Mouse (Mus musculus): ENCODE results near the gene Oas2.
"Not testable (repeated sequence)": the region's sequence is repeated elsewhere in the genome, so short reads cannot be mapped to it uniquely, and the experiment has no call there.

Gene Oas2

DNA sequence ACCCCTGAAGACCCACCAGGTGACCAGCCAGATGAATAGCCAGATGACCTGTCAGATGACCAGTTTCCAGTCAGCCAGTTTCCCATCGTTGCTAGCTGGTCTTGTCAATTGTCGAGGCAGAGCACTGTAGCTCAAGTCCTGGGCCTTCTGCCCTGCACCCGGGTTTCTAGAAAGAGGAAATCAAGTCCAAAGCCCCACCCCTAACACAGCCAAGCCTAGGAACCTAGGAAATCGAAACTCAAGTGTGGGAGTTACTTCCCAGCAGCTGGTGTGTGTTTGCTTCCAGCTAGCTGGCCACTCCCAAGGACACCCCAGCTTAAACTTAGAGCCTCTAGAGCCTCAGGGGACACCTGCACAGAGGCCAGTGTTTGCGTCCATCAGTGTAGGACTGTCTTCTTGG is at the start of gene Oas2:
TSS of gene Oas2 (minus strand) at position 166 of the 400 bp plus-strand sequence.
- no peak for DNase-seq (ENCODE audit: low spot score)

DNA sequence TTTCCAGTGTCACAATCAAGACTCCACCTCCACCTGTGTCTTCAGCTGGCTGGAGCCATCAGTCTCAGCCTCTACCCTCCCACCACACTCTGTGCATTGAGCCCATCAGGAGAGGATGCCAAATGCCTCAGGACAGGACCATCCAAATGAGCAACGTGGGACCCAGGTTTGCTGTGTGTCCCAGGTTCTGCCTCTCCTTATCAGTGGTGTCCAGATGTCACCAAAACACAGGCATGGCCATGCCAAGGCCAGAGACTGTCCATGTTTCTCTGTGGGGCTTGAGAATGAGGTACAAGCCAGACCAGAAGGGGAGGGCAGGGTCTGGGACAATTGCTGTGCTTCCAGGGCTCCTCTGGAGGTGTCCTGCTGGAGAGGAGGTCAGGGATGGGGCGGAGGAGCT is 49.3 kb upstream of the Oas2 start:
- DNase-seq (ENCODE audit: low spot score) = not testable (repeated sequence)

DNA sequence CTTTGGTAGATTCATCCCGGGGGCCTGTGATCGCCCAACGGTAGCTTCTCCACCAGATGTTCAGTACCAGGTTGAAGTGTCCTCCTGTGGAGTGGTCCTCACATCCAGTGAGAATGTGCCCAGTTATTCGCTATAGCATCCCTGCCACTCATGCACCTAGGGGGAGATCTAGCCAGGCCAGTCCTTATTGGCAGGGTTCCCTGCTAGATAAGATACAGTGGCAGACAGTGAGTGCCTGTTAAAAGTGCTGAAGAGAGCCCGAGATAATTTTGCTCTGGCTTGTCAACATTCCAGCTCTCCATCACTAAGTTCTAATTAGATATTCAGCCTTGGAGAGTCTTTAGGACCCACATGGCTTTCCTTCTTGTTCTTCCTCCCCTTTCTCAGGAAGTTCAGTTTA is 48.5 kb upstream of the Oas2 start:
- not testable (repeated sequence) for DNase-seq (ENCODE audit: low spot score)

DNA sequence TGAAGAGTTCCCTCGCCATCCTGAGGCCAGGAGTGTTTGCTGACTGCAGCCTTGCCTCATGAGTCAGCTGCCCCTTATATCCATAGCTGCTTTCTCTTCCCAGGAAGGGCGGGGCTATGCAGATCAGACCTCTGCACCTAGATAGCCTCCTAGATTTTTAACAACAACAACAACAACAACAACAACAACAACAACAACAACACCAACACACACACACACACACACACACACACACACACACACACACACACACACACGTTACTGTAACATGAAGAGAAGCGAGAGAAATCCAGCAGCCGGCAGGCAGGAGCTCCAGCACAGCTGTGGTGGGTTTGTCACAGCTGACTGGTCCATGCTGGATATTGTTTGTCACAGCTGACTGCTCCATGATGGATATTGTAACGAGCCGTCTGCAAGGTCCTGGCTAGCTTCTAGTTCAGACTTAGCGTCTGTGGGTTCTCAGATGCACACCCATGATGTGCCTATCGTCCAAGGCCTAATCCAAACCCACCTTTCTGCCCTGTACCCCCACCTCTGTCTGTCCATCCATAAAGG is 45.9 kb upstream of the Oas2 start, which contains the start of gene Oas1e:
TSS of gene Oas1e (minus strand) at position 51 of the 555 bp plus-strand sequence.
- not testable (repeated sequence) for DNase-seq (ENCODE audit: low spot score)

DNA sequence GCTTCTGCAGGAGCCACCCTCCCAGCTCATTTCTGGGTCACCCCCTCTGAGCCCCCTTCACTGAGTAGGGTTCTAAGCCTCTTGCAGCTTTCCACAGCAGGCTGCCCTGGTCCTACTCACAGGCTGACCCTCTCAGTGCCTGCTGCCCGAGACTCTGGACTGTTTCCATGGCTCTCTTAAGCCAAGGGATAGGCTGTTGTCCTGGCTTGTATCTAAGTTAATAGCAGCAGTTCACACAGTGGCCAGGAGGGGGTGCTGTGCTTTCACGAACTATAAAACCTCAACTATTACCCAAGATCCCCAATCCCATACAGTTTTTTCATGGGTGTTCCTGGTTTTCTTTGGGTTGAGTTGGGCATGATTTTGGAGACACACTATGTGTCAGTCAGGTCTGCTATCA is 43.4 kb upstream of the Oas2 start:
- DNase-seq (ENCODE audit: low spot score) = no peak

DNA sequence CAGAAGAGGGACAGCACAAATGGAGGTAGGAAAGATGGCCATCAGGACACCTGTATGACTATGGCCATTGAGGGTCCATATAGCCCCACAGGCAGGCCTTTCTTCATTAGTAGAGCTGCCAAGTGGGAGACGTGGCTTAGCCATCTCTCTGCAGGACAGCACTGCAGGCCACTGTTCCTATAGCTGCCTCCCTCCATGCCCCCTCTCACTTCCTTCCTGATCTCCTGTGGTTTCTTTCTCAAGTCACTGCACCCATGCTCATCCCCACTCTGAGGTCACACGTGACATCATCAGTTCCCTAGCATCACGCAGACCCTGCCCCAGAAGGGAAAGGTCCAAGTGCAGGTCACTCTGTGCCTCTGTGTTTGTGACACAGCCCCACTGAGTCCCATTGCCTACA is 37.4 kb upstream of the Oas2 start:
- no peak for DNase-seq (ENCODE audit: low spot score)

DNA sequence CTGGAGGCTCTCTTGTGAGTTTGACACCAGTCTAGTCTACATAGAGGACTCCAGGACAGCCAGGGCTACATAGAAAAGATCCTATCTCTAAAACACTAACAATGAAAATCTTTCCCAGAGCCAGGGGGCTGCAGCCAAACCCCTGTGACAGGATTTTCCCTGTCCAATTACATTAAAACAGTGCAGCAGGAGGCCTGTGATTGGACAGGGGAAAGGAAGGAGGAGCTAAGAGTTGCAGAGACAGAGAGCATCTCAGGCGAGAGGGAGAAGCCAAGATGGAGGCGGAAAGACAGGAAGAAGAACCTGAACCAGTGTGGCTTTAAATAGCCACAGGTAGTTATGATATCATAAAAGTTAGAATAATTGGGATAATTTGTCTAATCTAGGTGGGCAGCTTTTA is 32.8 kb upstream of the Oas2 start:
- DNase-seq (ENCODE audit: low spot score) = no peak

DNA sequence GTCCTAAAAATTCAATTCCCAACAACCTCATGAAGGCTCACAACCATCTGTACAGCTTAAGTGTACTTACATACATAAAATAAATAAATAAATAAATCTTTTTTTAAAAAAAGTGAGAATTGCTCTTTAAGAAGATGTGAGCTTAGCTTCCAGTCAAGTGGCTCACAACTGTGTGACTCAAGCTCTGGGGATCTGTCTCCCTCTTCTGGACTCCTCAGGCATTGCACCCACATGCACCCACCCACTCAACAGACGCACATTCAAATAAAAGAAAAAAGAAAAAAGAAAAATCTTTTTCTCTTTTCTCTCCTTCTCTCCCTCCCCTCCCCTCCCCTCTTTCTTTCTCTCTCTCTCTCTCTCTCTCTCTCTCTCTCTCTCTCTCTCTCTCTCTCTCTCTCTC is 32.0 kb upstream of the Oas2 start:
- DNase-seq (ENCODE audit: low spot score) = no peak

DNA sequence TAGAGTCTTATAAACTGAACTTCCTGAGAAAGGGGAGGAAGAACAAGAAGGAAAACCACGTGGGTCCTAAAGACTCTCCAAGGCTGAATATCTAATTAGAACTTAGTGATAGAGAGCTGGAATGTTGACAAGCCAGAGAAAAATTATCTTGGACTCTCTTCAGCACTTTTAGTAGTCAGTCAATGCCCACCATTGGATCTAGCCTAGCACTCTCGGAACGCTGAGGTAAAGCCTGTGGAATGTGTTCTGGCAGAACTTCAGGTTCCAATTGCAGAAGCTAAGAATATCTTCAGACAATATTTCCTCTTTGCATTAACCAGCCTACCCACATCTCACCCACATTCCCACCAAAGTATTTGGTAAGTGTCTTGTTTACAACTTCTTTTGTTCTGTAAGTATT is 30.3 kb upstream of the Oas2 start:
- no peak for DNase-seq (ENCODE audit: low spot score)

DNA sequence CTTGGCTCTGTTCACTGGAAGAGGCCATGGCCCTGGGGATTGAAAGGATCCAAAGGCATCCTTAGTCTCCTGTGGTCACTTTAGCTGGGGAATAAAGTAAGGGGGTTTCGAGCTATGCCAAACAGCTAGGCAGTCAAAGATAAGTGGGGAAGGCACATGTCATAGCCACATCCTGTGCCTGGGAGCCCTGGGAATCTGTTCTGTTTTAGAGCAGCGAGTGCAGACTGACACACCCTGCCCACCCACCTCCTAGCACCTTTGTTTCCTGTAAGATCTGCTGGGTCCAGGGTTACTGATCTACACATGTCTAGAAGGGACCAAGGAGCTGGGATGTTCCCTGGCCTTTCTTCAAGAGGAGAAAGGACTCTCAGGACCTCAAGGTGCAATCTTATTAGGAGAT is 29.3 kb upstream of the Oas2 start:
- DNase-seq (ENCODE audit: low spot score) = no peak

DNA sequence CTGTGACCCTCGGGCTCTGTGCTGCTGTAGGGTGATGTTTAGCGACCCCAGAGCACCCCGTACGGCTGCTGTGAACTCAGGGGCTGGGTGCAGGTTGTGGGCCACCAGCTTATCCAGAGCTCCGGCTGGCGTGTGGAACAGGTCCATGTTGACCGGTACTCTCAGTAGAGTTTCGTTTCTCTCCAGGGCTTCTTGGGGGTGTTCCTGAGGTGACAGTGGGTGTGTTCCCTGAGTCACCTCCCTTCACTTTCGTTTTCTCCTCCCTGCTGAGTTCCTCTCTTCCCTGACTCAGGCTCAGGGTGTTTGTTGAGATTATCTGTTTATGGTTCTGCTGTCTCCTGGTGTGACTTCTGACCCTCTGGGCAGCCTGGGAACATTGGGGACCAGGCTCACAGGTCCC is 27.8 kb upstream of the Oas2 start, which contains the start of gene Oas3:
TSS of gene Oas3 (minus strand) at position 184 of the 400 bp plus-strand sequence.
- DNase-seq (ENCODE audit: low spot score) = no peak

DNA sequence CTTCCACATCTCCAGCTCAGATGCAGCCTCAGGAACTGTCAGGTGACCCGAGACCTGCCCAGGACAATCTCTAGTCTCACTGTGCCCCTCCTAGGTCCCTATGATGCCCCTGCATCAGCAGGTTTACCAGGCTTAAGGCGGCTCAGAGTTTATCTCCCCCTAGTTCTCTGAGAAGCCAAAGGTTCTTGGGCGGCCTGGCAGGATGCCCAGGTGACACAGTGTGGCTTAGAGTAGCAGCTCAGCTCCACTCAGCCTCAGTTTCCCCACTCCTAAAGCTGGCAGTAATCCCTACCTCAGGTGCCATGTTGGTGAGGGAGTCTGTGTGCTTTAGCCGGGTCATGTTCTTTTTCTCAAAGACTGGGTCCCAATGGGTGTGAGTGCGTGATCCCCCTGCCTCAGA is 27.1 kb upstream of the Oas2 start:
- DNase-seq (ENCODE audit: low spot score) = no peak

DNA sequence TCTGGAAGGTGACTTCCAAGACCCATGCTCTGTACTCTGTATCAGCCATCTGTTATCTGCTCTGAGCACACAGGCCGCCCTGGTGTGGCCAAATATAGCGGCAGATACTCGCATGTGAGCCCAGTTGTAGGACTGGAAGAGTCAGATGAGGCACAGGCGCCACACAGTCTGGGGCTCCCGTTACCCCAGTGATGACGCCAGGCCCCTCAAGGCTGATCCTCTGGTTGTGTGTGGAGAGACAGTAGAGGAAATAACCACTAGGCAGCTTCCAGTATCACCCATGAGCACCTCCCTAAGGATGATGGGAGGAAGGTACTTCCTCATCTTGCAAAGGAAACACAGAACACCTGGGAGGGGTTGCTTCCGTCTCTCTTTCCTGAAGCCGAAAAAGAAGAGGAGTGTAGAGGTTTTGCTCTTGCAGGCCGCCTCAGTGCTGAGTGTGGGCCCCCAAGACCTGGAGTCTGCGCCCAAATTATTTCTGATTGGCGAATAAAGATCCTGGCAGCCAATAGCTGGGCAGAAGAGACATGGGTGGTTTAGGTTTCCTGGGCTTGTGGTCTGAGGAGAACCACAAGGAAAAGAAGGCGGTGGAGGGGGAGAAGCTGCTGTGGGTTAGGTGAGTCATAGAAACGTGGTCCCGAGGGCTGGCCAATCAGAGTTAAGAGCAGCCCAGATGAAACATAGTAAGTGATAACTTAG is 25.8 kb upstream of the Oas2 start:
- no peak for DNase-seq (ENCODE audit: low spot score)

DNA sequence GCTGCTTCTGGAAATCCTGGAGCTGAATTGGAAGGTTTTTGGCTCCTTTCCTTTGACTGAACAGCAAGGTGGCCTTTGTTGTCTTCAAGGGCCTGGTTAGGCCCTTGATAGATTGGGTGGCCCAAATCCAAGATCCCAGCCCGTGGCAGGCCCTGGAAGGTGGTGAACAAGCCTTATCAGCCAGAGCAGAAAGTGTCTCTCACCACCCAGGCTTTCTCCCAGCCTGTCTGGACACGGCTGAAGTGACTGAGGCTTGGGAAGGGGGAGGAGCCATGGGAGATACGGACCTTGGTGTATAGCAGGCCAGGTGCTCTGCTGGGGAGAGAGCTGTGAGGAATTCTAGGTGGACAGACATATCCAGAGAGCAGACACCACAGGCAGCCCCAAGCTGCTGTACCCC is 19.7 kb upstream of the Oas2 start:
- no peak for DNase-seq (ENCODE audit: low spot score)

DNA sequence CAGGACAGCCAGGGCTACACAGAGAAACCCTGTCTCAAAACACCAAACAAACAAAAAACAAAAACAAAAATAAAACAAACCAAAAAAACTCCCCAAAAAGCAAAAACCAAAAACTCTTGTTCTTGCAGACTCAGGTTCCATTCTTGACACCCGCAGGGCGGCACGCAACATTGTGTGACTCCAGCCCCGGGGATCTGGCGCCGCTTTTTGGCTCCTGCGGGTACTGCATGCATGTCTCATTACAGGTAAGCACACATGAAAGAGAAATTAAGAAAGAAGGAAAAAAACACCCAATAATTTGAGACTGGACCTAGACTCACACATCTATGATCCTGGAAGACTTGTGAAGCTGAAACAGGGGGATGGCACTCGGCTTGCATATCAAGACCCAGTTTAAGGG is 15.4 kb upstream of the Oas2 start:
- no peak for DNase-seq (ENCODE audit: low spot score)

DNA sequence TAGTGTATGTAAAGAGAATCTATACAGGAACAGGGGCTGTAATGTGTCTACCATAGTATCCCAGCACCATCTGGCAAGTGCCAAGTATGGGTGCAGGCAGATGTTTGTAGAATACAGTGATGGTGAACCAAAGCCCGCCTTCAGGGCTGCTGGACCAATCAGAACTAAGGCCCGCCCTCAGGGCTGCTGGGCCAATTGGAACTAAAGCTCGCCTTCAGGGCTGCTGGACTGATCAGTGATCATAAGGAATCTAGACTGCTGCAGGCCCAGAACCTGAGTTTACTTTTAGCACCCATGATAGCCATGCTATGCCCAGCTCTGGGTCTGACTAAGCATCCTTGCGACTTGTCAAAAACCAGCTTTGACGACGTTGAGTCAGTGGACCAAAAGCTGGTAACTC is 12.2 kb upstream of the Oas2 start:
- no peak for DNase-seq (ENCODE audit: low spot score)

DNA sequence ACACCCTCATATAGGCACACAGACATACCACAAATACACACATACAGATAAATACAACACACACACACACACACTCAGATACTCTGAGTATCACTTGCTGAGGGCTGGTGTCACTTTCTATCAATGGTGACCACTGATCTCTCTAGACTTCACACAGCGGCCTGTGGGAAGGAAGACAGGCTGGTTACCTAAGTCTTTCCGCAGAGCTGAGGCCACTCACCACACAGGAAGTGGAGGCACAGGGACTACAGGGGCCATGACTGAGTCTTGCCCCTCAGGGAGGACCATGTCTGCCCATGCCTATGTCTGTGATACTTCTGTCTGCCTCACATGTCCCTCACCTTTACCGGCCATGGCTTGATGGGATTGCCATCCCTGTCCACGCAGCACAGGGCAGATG is 4.6 kb upstream of the Oas2 start:
- no peak for DNase-seq (ENCODE audit: low spot score)

DNA sequence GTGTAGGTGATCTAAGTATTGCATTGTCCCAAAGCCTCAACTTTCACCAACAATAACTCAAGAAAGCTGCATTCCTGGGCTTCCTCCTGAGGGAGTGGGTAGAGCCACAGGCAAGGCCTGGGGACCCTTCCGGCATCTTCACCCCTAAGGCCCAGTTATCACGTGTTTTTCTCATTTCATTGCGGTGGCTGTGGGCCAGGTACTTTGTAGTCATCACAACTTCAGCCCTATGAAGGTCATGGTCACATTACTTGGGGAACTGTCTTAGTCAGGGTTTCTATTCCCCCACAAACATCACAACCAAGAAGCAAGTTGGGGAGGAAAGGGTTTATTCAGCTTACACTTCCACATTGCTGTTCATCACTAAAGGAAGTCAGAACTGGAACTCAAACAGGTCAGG is 3.1 kb upstream of the Oas2 start:
- DNase-seq (ENCODE audit: low spot score) = no peak

DNA sequence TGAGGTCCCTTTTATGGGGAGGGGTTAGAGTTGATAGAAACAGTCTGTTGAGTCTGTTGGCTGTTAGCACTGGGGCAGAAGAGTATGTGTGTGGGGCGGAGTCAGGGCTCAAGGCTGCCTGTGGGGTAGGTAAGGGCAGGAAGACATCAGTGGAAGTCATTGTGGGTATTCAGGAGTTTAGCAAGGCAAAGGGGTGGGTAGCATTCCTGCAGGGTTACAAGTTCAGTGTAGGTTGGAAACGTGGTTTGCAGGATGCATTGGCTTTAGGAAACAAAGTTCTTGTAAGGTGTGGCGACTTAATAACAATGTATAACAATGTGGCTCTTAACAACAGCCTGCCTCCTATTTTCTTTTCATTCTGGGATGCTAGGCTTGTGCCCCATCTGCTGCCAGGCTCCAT is 1.6 kb upstream of the Oas2 start:
- DNase-seq (ENCODE audit: low spot score) = no peak

DNA sequence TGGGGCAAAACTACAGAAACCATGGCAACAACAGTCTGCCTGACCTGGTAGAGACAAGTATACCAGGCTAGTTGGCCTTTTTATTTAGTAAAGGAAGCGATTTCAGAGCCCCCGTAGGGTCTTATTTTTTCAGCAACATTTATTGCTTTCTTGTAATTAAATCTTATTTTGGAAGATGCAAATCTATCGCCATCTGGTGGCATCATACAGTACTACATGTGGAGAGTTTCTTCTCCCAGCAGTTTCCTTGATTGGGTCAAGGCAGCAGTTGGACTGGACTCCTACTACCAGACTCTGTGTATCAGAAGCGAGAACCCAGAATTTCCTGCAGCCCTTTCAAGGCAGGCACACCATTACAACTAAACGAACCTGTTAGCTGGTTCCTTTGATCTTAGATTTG is 3.2 kb downstream of the Oas2 start:
- no peak for DNase-seq (ENCODE audit: low spot score)

DNA sequence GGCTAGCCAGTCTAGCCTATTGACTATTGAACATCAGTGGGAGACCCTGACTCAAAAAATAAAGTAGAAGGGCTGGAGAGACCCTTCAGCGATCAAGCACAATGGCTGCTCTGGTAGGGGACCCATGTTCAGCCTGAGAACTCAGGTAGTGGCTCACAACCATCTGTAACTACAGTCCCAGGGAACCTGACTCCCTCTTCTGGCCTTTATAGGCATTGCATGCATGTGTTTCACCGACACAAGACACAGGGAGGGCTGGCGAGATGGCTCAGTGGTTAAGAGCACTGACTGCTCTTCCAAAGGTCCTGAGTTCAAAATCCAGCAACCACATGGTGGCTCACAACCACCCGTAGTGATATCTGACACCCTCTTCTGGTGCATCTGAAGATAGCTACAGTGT is 7.5 kb downstream of the Oas2 start:
- no peak for DNase-seq (ENCODE audit: low spot score)

DNA sequence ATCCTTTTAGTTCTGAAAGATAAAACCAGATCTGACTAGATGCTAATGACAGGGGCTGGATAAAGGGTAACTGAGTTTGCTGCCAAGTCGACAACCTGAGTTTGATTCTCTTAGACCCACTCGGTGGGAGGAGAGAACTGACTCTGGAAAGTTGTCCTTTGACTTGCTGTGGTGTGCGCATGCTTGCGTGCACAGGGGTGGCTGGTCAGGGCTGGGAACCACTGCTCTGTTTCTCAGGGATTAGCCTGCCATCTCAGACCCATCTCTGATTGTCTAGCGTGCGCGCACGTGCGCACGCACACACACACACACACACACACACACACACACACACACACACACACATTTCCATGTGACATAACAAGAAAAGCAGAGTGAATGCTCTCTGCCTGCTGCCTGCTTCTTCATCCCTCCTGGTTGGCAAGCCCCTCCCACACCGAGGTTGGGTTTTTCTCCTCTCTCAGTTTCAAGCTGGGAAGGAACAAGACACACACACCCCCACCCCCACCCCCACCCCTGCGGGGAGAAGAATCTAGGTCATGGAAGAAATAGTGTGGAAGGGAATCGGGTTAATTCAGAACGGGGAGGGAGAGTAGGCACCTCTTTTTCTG is 15.2 kb downstream of the Oas2 start:
- no peak for DNase-seq (ENCODE audit: low spot score)

DNA sequence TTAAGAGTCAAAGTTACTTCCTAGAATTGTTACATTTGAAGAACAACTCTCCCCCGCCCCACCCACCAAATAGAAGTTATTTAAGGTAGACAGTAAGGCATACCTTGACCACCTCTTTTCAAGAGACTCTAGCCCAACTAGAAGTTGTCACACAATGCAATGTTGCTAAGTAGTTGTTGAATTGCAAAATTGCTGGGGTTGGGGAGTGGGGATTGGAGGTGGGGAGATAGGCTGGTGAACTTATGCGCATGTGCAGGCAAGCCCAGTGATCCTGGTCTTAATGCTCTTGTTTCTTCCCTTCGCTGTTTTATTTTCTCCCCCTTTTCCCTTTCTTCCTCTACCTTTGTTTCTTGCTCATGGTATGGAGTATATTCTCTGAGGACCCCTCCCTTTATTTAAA is 16.0 kb downstream of the Oas2 start:
- DNase-seq (ENCODE audit: low spot score) = no peak

DNA sequence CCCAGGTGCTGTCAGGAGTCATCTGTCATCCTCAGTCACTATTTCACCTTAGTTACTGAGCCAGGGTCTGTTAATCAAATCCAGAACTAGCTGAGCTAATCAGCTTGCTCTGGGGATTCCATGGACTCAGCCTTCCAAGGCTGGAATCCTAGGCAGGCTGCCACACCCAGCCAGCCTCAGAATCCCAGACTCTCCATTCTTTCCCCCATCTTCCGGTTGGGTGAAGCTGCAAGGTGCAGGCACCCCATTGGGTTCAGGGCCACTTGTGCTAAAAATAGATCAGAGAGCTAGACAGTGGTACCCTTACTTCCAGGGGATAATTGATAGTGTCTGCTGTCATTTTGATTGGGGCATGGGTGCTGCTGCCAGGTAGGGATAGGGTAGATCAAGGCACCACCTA is 16.9 kb downstream of the Oas2 start:
- DNase-seq (ENCODE audit: low spot score) = no peak

Data from urinary bladder, postnatal 10 days (tissue).